Mouse (Mus musculus) frontal cortex, postnatal 36 days (tissue): ENCODE measurements around the gene Psen1.

Experiments
- DNase-seq, 2 experiments: peaks; one replicate each; pipeline ENCODE4 v3.0.0; 2022; ENCODE audit warnings: low spot score in 2 of 2

Psen1 gene

DNA sequence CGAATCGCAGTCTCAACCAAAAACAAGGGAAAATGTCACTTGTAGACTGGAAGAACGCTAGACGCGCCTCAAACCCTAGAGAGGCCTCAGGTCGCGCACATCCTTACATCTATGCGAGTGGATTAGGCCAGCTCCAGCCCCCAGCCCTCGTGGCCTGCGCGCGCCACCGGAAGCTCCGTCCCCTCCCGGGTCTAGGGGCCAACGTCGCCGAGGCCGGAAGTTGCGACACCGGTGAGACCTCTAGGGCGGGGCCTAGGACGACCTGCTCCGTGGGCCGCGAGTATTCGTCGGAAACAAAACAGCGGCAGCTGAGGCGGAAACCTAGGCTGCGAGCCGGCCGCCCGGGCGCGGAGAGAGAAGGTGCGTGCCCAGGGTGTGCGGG lies at the start of gene Psen1:
TSS of gene Psen1 (plus strand) at position 219 of the 382 bp plus-strand sequence.
- DNase-seq = peak; percentile 93 to 94

DNA sequence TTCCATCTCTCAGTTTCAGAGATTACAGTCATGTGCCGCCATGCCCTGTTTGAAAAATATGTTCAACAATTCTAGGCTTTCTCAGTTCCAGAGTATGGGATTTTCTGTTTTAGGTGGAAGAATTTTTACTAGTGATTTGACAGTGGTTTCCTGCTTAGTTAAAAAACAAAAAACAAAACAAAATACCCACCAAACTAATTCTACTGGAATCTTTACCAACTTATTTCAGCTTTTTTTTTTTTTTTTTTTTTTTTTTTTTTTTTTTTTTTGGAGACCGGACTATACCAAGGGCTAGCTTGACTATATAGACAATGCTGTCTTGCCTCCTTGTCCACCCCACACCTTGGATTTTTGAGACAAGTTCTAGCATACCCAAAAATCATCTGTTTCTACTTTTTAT lies 46.7 kb upstream of the Psen1 start:
- no peak for DNase-seq

DNA sequence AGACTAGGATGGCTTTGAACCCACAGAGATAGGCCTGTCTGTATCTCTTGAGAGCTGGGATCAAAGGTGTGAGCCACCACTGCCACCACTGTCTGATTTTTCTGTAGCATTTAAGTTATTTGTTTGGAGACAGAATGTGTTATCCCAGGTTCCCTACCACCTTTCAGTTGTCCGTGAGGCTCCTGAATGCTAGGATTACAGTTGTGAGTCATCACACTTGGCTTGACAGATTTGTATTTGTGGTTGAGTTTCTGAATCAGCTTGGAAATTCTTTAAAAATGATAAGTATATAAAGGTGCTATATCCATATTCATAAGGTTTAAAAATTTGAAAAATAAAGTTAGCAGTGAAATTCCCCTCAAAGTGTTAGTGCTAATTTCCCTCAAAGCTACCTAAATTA lies 44.8 kb upstream of the Psen1 start:
- no peak for DNase-seq

DNA sequence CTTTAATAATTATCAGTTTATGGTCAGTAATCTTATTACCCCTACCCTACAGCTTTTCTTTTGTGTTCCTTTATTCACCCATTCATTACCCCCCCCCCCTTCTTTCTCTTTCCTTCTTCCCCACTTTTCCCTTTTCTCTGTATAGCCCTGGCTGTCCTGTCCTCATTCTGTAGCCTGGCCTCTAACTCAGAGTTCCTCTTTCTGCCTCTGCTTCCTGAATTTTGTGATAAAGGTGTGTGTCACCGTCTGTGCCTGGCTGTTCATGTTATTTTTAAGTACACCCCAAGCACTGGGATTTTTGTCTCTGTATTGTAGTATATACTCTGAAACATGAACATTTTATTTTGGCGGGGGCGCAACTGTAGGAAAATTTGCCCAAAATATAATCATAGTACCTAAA lies 37.6 kb upstream of the Psen1 start:
- DNase-seq = no peak

DNA sequence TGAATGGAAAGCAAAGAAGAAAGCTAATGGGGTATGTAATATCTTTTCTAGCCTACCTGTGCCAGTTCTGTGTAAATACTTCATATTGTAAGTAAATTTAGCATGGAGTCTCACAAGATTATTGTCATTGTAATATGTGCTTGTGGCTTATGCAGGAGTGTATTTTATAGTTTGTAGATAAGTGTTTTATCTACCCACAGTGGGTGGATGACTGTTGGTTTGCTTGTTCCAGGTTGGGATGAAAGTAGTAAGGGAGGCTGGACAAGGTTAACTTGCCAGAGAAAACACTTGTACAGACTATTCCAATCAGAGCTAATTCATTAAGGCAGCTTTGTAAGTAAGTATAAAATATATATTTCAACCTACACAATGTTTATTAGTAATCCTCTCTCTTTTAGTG lies 36.5 kb upstream of the Psen1 start:
- DNase-seq = no peak

DNA sequence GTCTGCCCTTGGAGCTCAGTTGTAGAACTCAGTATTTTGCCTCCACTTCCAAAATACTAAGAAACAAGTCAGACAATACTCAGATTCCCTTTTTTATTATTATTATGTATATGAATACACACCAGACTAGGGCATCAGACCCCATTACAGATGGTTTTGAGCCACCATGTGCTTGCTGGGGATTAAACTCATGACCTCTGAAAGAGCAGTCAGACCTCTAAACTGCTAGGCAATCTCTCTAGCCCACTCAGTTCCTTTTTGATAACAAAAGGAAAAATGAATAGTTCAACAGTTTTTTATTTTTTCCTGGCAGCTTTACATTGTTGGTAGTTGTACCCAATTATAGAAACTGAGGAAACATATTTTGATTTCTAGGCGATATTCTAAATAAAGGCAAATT lies 2.5 kb upstream of the Psen1 start:
- no peak for DNase-seq

DNA sequence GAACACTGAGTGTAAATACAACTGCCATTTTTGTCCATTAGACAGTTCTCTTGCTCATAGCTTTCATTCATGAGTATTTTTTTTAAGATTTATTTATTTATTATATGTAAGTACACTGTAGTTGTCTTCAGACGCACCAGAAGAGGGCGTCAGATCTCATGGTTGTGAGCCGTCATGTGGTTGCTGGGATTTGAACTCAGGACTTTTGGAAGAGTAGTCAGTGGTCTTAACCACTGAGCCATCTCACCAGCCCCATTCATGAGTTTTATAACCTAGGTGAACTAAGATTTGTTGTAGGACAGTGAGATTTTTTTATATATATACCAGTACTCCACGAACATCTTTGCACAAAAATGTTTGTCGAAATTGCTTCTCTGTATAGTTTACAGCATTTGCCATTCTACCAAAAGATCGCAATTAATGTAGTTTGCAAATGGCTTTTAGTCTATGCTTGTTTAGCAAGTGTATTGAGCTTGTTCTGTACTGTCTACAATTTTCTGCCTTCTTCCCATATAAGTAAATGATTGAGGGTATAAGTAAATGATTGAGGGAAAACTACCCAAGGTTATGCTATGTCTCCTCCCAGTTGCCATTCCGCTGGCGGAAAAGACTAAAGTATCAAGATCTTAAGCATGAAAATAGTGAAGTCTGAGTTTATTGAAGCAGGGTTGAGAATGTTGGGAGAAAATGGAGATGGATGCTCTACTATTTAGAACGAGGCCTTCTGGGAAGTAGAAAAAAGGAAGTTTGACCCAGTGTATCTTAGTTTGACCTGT lies 1.2 kb upstream of the Psen1 start:
- DNase-seq = no peak

DNA sequence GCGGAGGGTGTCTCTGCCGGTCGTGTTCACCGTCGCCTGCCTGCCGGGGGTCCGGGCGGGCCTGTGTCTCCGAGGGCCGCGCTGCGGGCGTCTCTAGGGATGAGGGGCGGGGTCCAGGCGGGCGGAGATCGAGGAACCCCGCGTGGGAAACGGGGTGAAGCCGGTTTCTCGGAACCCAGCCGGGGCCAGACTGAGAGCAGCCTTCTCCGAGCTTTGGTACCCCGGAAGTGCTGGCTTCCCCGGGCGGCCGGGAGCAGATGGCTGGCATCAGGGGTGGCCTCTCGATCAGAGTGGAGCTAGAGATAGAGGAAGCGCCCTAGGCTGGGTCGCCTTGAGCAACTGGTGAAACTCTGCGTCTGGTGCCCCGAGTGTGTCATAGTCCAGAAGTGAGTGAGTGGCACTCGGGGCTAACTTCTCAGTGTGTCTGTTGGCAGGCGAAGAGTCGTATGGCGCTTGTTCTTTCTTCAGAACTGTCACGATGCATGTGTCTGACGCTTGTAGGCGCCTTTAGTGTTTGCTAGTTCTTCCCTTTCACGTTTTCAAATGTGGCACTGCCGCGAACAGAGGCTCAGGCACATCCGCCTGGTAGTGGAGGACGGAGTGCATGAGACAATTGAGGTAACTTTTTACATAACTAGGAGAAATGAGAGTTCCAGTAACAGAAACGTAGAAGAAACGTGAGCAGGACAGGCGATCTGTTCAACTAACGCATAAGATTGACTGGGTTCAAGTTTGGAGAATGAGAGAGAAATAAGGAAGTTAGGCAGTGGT lies 549 bp downstream of the Psen1 start:
- peak; percentile 61 to 65 for DNase-seq

DNA sequence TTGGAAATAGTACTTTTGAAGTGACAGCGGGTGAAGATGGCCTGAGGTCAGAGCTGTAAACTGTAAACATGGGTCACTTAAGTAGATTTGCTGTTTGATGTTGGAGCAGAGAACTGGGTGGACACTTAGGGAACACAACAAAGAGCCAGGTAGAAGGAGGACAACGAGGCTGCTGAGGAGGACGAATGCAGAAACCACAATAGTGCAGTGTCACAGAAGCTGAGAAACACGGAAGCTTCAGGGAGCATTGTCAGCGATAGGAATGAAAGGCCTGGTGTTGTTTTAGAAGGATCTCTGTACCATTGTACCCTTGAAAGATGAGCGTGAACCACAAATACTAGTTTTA lies 1.1 kb downstream of the Psen1 start:
- no peak for DNase-seq

DNA sequence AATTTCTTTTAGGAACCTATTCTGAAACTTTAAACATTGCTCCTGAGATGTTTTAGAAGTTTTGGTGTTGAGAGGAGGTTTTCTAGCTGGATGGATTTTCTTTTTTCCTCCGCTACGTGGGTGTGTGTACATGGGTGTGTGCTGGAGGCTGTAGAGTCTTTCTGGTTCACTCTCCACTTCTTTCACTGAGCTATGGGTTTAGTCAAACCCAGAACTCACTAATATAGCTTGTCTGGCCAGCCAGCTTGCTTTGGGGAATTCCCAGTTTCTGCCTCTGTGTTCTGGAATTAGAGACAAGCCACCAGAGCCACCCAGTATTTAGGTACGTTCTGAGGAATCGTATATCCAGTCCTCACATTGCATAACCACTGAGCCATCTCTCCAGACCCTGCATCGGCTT lies 6.1 kb downstream of the Psen1 start:
- DNase-seq = no peak

DNA sequence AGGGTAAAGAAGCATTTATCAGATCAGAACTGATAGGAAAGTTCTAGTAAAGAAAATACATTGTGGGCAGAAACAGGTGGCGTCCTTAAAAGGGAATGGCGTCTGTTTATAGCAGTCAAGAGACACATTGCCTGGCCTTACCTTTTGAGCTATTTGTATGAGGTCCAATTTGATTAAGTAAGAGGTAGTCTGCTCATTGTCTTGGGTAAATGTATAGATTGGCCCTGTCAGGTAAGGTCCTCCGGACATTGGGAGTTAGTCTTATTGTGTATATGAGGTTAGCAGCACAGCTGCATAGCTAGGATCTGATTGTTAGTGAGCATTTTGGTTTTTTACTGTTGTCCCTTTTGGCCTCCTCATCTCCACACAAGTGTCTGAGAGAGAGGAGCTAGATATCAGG lies 6.7 kb downstream of the Psen1 start:
- no peak for DNase-seq

DNA sequence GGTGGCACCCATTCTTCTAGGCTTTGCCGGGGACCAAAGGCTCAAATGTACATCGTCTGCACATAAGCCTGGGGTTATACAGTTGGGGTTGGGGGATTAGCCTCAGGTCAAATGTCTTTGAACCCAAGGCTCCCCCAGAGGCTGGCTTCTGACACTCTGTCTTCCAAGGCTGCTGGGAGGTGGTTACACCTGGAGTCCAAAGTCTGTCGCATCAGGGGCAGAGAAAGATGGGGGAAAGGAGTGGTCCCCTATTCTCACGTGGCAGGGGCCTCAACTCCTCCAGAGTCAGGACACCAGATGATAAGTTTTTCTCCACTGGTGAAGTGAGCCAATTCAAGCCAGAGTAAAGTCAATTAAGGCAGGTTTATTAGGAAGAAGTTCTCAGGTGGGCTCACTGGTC lies 10.7 kb downstream of the Psen1 start:
- no peak for DNase-seq

DNA sequence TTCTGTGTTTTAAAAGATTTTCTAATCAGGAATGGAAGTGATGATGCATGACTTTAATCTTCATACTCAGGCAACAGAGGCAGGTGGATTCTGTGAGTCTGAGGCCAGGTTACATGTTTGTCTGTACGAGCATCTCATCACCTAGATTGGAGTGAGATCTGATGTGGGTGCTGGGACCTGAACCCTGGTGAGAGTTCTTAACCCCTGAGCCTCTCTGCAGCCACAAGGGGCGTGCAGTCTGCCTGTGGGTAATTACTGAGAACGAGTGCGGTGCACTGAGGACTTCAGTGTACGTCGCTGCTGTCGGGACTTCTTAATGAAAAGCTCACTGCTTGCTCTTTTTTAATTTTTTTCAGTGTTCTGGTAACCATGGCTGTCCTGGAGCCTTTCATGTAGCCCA lies 13.7 kb downstream of the Psen1 start:
- no peak for DNase-seq

DNA sequence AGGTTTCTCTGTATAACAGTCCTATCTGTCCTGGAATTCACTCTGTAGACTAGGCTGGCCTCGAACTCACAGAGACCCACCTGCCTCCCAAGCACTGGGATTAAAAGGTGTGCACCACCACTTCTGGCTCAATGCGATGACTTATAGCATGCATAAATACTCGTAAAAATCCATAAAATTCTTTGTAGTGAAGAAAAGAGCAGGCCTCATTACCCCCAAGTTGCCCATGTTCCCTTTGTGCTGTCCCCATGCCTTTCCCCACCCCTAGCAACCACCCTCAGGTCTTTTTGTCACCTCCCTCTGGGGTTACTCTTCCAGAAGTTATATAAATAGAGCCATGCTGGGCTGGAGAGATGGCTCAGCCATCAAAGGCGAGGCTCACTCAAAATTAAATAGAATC lies 14.8 kb downstream of the Psen1 start:
- DNase-seq = no peak

DNA sequence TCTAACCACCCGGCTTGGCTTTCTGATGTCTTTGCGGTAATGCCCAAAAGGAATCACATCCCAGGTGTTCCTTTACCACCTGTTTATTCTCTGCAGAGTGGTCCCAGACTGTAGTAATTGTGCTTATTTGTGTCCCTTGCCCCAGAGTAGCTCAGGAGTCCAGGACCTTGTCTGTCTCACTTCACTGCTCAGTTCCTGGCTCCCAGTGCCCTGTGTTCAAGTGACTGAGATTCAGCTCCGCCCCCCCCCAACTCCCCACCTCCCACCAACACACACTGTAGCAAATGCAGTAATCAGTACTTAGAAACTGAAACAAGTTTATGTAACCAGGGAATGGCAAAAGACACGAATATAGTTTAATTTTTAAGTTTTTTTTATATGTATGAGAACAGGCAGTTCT lies 19.0 kb downstream of the Psen1 start:
- DNase-seq = no peak

DNA sequence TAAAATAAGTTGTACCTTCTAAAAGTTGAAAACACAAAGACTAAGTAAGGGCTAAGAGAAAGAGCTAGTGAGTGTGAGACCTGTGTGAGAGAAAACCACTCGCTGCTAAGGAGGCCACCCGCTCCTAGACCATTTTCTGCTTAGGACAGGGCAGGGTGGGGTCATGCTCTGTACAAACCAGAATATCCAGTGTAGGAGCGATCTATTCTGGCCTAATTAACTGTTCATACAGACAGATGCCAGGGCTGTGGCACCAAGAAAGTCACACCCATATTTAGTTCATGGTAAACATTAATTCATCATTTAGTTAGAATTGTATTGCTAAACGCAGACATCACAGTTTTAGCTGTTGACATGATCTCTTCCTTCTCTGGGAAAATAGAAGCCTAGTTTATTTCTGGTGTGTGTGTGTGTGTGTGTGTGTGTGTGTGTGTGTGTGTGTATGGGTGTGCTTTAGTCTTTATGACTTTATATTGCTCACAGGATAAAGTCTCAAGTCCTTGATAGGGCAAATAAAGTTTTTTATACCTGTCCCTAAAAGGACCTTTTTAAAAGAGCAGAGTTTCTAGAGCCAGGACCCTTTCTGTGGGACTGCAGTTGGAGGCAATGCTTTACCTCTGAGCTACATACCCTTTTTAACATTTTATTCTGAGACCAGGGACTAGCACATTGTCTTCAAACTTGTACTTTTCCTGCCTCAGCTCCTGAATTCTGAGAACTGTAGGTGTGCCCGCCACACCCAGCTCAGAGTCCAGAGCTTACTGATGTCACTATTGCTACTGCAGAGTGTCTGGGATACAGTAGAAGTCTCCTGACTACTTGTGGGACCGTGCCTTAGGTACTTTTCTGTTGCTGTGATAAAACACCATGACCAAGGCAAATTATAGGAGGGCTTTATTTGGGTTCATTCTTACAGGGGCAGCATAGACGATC lies 20.5 kb downstream of the Psen1 start:
- DNase-seq = no peak

DNA sequence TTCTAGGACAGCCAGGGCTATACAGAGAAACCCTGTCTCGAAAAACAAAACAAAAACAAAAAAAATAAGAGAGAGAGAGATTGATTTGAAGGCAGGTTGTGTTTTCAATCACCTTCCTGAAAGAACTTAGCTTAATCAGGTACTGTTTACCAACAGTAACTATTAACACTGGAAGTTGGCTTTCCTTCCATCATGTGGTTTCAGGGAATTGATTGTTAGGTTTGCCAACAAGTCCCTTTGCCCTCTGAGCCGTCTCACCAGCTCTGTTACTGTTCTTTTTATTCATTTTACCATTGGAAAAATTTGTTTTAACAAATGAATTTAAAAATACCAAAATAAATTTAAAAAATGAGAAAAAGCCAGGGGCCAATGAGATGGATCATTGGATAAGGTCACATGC lies 22.0 kb downstream of the Psen1 start:
- DNase-seq = no peak

DNA sequence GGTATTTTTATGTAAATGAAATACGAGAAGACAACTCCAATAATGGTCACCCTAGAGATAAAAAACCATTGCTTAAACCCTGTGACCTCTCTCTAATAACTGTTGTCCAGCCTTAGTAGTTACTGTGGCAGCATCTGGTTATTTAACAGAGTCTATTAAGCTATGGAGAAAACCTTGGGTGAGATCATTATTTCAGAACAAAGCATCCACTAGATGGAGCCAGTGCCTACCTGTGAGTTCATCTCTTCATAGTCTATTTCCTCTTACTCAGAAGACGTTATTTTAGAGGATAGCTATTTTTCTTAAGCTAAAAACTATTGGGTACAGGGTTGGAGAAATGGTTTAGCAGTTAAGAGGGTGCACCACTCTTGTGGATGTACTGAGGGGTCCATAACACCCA lies 25.8 kb downstream of the Psen1 start:
- DNase-seq = peak in 1 of 2 experiments; percentile 77

DNA sequence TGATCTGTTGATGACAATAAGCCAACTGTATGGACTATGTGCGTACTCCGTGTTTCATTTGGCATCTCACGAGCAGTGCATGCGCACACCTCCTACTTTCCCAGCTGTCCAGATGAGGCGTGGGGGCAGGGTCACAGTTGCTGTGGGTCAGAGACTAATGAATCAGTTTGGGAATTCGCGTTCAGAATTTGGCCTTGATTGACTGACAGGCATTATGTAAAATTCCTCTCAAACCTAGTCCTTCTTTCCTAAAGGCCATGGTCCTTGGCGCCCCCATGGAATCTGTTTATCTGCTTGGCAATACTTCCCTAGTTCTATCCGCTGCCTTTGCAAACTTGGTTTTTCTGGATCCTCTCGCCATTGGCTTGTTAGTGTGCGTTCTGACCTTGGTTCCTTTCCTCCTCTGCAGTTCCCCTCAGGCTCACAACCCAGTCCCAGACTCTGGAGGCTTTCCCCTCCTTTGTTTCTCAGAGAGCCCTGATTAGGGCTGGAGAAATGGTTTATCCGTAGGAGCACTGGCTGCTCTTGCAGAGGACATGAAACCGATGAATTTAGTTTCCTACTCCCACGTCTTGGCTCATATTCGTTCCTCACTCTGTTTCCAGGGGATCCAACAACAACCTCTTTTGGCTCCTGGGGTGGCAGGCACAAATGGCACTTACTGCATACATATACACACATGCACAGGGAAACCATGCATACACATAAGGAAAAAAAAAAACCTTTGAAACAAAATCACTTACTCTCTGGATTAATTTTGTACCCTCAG lies 28.6 kb downstream of the Psen1 start:
- DNase-seq = peak; percentile 36 to 52

DNA sequence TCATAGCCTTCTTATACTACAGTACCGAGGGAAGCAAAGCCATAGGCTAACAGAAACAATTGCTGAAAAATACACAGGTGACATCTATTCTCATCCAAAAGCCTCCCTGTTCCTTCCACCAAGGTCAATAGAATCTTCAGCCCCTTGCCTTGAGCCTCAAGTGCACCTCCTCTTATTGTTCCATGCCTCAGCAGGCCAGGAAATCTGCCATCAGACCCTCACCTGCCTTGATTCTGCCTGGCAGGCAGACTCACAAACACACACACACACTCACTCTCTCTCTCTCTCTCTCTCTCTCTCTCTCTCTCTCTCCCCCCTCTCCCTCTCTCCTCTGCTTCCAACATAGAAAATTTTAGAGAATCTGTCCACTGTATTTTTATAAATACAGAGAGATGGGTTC lies 31.5 kb downstream of the Psen1 start:
- no peak for DNase-seq

DNA sequence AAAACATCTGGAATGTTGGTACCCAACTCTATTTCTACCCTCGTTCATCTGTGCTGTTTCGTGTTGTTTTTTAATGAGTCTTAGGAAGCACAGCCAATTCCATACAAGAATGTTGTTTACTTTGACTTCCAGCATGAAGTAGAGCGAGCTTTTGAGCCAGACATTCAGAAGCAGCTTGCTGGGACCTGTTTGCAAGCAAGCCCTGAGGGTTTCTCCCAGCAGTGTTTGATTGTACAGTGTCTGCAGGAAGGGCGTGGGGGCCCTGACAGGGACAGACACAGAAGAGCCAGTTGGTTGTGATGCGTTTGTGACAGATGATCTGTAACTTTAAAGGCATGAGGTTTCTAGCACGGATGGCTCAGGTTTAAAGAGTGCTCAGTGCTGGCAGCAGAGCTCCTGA lies 33.3 kb downstream of the Psen1 start:
- DNase-seq = no peak

DNA sequence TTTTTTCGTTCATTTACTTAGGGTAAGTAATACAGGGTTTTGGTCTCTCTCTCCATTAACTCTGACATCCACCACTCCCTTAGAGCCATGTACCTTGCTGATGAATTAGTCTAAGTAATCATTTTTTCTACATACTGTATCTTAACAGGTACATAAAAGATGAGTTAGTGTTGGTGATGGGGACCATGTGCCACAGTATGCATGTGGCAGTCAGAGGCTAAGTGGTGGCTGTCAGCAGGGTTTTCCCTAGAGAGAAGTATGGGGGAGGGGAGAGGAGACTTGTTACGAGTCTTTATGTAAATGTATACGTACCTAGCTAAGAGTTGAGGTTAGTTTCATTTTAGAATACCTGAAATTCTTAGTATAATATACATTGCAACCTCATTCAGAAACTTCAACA lies 35.1 kb downstream of the Psen1 start:
- no peak for DNase-seq
